Mouse (Mus musculus) liver, embryonic 15.5 days (tissue): ENCODE data around the gene Zfp467. TPM values are rescaled to one million over a fixed set of nuclear protein-coding genes. Genes with fewer than 3 reads are reported as not detected.

ENCODE experiments used
- microRNA-seq: library from miRNA; unstranded; fragments of <30 nt; microRNA quantifications from one replicate; pipeline ENCODE4, GENCODE M21; 2016
- polyA plus RNA-seq: library from polyadenylated mRNA; unstranded; fragments of >200 nt; fragmentation: Nextera tagmentation; extraction: Ambion mirVana; gene quantifications from 2 replicates; pipeline ENCODE4 v1.2.1, GENCODE M21; 2015

Gene Zfp467
- polyA plus RNA-seq, 1 experiment from 2014 or later = 2.7 TPM

Small RNAs within 50 kb of the gene (microRNA-seq; reads per million reads assigned to microRNA genes)
- gene Gm24325 = not detected

Other genes with a start within 250 kb of the Zfp467 start
- 1.6 and 1.8 TPM in 2 replicates for gene Krba1, start 50.2 kb downstream of the Zfp467 start, polyA plus RNA-seq
- gene Sspo, start 2.4 kb upstream of the Zfp467 start, polyA plus RNA-seq = 0.03 TPM in 1 of 2 replicates, not detected in the other
- gene Atp6v0e2, start 91.8 kb upstream of the Zfp467 start, polyA plus RNA-seq = 1.2 and 1.3 TPM in 2 replicates
- 2.0 and 2.5 TPM in 2 replicates for gene Lrrc61, start 109.0 kb upstream of the Zfp467 start, polyA plus RNA-seq
- 34.4 and 43.9 TPM in 2 replicates for gene Rarres2, start 127.0 kb upstream of the Zfp467 start, polyA plus RNA-seq
- not detected in 2 replicates for gene Gm45021, start 143.8 kb upstream of the Zfp467 start, polyA plus RNA-seq
- 9.9 and 12.4 TPM in 2 replicates for gene Repin1, start 148.1 kb upstream of the Zfp467 start, polyA plus RNA-seq
- gene Gm44965, start 148.1 kb upstream of the Zfp467 start, polyA plus RNA-seq = not detected in 2 replicates
- gene Zfp775, start 156.2 kb upstream of the Zfp467 start, polyA plus RNA-seq = 1.7 and 1.9 TPM in 2 replicates
- gene AI854703, start 180.9 kb upstream of the Zfp467 start, polyA plus RNA-seq = 0.18 and 0.24 TPM in 2 replicates
- 0.81 and 0.92 TPM in 2 replicates for gene Gimap8, start 201.4 kb upstream of the Zfp467 start, polyA plus RNA-seq
- 7.5 and 9.5 TPM in 2 replicates for gene Gimap9, start 230.3 kb upstream of the Zfp467 start, polyA plus RNA-seq
- gene Gimap4, start 238.7 kb upstream of the Zfp467 start, polyA plus RNA-seq = 10.3 and 10.8 TPM in 2 replicates